Mouse (Mus musculus): ENCODE data around the gene Crx. TPM values are rescaled to one million over a fixed set of nuclear protein-coding genes. Genes with fewer than 3 reads are reported as not detected.
A peak's percentile ranks its signal among the peaks of the same experiment; 100 is the strongest.
"Not testable (repeated sequence)": the region's sequence is repeated elsewhere in the genome, so short reads cannot be mapped to it uniquely, and the experiment has no call there.

Crx gene
- not detected in 2 replicates for polyA plus RNA-seq (2015; fragmentation: Nextera tagmentation; extraction: Ambion mirVana)

- Histone ChIP-seq H3K27me3 (replicated peaks; ENCODE audit: control insufficient read depth, insufficient read depth, low read length) (no peaks in the 10 kb centered on the region), H3K36me3 (ENCODE audit: control insufficient read depth, insufficient read depth, low read length) (no peaks in the 10 kb centered on the region), H3K4me2 (ENCODE audit: low read length) (no peak within 1 kb of the TSS), H3K4me3 (ENCODE audit: low read length) (no peak within 1 kb of the TSS), H3K9ac (ENCODE audit: low read depth, low read length) (no peak within 1 kb of the TSS), H3K9me3 (ENCODE audit: control insufficient read depth, low read length) (no peaks in the 10 kb centered on the region), H3K27ac (ENCODE audit: low read depth, low read length) (no peak within 1 kb of the TSS), H3K4me1 (ENCODE audit: control insufficient read depth, insufficient read depth, low read depth, low read length) (no peaks in the 10 kb centered on the region)
- 50% methylated on average over 4 of the region's 4 CpGs for WGBS
- no peak for ATAC-seq
These were observed at the start of gene Crx for GRCm38 (mm10) chr7:15879756-15880155. Crx (minus strand) TSS chr7:15879968.

- Histone ChIP-seq H3K27ac (ENCODE audit: low read depth, low read length) (peak within 1 kb of the TSS; percentile 91), H3K9ac (ENCODE audit: low read depth, low read length) (peak within 1 kb of the TSS; percentile 61), H3K36me3 (ENCODE audit: control insufficient read depth, insufficient read depth, low read length) (peaks cover 16% of the 10 kb centered on the region), H3K27me3 (replicated peaks; ENCODE audit: control insufficient read depth, insufficient read depth, low read length) (no peaks in the 10 kb centered on the region), H3K4me1 (ENCODE audit: control insufficient read depth, insufficient read depth, low read depth, low read length) (peaks cover 20% of the 10 kb centered on the region), H3K4me3 (ENCODE audit: low read length) (peak within 1 kb of the TSS; percentile 55), H3K9me3 (ENCODE audit: control insufficient read depth, low read length) (no peaks in the 10 kb centered on the region), H3K4me2 (ENCODE audit: low read length) (peak within 1 kb of the TSS; percentile 91)
- peak; percentile 96 for ATAC-seq
- WGBS, result 0% methylated on average over 33 of the region's 33 CpGs
These were observed 42.5 kb upstream of the Crx start, which contains the start of gene Selenow for GRCm38 (mm10) chr7:15922220-15922773. Selenow (minus strand) TSS chr7:15922402.

GRCm38 (mm10) chr7:15921796-15922195, 42.0 kb upstream of the Crx start:
- H3K9me3 ChIP-seq (ENCODE audit: control insufficient read depth, low read length), result no peaks in the 10 kb centered on the region
- H3K36me3 ChIP-seq (ENCODE audit: control insufficient read depth, insufficient read depth, low read length), result peaks cover 20% of the 10 kb centered on the region
- H3K27me3 ChIP-seq (replicated peaks; ENCODE audit: control insufficient read depth, insufficient read depth, low read length), result no peaks in the 10 kb centered on the region
- peak overlapping the region; percentile 61 for H3K9ac ChIP-seq (ENCODE audit: low read depth, low read length)
- peak overlapping the region; percentile 91 for H3K27ac ChIP-seq (ENCODE audit: low read depth, low read length)
- peak overlapping the region; percentile 55 for H3K4me3 ChIP-seq (ENCODE audit: low read length)
- peak; percentile 45 for ATAC-seq
- H3K4me2 ChIP-seq (ENCODE audit: low read length), result peak overlapping the region; percentile 91
- under 1% methylated on average over 10 of the region's 10 CpGs for whole genome bisulfite sequencing
- peaks cover 20% of the 10 kb centered on the region for H3K4me1 ChIP-seq (ENCODE audit: control insufficient read depth, insufficient read depth, low read depth, low read length)

- Histone ChIP-seq H3K4me2 (ENCODE audit: low read length) (peak overlapping the region; percentile 91), H3K27me3 (replicated peaks; ENCODE audit: control insufficient read depth, insufficient read depth, low read length) (no peaks in the 10 kb centered on the region), H3K9ac (ENCODE audit: low read depth, low read length) (peak overlapping the region; percentile 61), H3K36me3 (ENCODE audit: control insufficient read depth, insufficient read depth, low read length) (peaks cover 20% of the 10 kb centered on the region), H3K9me3 (ENCODE audit: control insufficient read depth, low read length) (no peaks in the 10 kb centered on the region), H3K4me3 (ENCODE audit: low read length) (peak overlapping the region; percentile 55), H3K4me1 (ENCODE audit: control insufficient read depth, insufficient read depth, low read depth, low read length) (peaks cover 20% of the 10 kb centered on the region), H3K27ac (ENCODE audit: low read depth, low read length) (peak overlapping the region; percentile 5; the same call in 1 of the 2 replicates)
- WGBS, result 88% methylated on average over 6 of the region's 6 CpGs
- no peak for ATAC-seq
These were observed 41.0 kb upstream of the Crx start for GRCm38 (mm10) chr7:15920645-15921190.

DNA sequence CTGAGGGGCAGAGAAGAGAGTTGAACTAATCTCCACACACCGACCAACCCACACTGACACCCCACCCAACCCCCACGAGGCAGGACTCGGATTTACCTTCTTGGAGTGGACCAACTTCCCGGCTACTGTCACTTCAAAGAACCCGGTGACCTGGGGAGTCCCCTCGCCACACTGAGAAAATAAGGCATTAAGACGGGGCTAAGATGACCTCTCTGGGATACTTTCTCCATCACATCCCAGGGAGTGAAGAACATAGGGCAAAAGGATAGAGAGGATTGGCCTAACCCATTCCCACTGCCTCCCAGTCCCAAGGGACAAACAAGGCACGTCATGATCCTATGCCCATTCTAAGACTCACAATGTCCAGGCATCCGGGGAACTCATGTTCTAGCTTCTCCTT, 40.2 kb upstream of the Crx start:
- peak overlapping the region; percentile 55; the same call in 1 of the 2 replicates for H3K4me3 ChIP-seq (ENCODE audit: low read length)
- H3K4me2 ChIP-seq (ENCODE audit: low read length), result peak overlapping the region; percentile 91
- peaks cover 20% of the 10 kb centered on the region for H3K4me1 ChIP-seq (ENCODE audit: control insufficient read depth, insufficient read depth, low read depth, low read length)
- WGBS, result 95% methylated on average over 9 of the region's 9 CpGs
- peaks cover 20% of the 10 kb centered on the region for H3K36me3 ChIP-seq (ENCODE audit: control insufficient read depth, insufficient read depth, low read length)
- H3K27me3 ChIP-seq (replicated peaks; ENCODE audit: control insufficient read depth, insufficient read depth, low read length), result no peaks in the 10 kb centered on the region
- ATAC-seq, result no peak
- no peak overlapping the region for H3K27ac ChIP-seq (ENCODE audit: low read depth, low read length)
- no peak overlapping the region for H3K9ac ChIP-seq (ENCODE audit: low read depth, low read length)
- H3K9me3 ChIP-seq (ENCODE audit: control insufficient read depth, low read length), result no peaks in the 10 kb centered on the region

DNA sequence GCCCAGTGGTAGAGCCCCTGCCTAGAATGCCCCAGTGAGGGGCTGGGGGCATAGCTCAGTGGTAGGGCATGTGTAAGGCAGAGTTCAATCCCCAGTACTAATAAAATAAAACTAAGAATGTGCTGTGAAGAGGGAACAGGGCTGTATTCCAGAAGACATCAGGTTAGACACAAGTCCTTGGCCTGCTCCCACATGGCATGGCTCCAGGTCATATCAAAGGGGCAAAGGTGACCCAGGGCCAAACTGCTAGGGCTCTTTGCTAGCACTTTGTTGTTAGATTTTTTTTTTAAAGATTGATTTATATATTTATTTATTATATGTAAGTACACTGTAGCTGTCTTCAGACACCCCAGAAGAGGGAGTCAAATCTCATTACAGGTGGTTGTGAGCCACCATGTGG, 38.6 kb upstream of the Crx start:
- Histone ChIP-seq H3K4me3 (ENCODE audit: low read length) (no peak overlapping the region), H3K27me3 (replicated peaks; ENCODE audit: control insufficient read depth, insufficient read depth, low read length) (no peaks in the 10 kb centered on the region), H3K4me1 (ENCODE audit: control insufficient read depth, insufficient read depth, low read depth, low read length) (peaks cover 20% of the 10 kb centered on the region), H3K36me3 (ENCODE audit: control insufficient read depth, insufficient read depth, low read length) (peaks cover 20% of the 10 kb centered on the region), H3K27ac (ENCODE audit: low read depth, low read length) (no peak overlapping the region), H3K9me3 (ENCODE audit: control insufficient read depth, low read length) (no peaks in the 10 kb centered on the region), H3K4me2 (ENCODE audit: low read length) (no peak overlapping the region), H3K9ac (ENCODE audit: low read depth, low read length) (no peak overlapping the region)
- ATAC-seq, result no peak

DNA sequence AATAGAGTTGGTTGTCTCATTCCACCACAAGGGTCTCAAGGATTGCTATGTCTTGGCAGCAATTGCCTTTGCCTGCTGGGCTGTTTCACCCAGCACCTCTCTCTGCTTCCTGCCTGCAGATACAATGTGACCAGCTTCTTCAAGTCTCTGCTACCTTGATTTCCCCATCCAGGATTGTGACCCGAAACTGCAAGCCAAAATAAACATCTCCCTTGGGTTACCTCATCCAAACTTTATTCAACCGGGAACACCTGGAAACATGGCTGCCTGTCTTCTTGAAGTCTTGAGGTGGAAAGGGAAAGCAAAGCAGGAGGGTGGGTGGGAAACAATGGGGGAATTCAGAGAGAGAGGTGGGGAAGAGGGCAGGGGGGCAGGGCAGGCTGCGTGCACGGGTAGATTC, 37.2 kb upstream of the Crx start:
- Histone ChIP-seq H3K4me2 (ENCODE audit: low read length) (no peak overlapping the region), H3K4me3 (ENCODE audit: low read length) (no peak overlapping the region), H3K27ac (ENCODE audit: low read depth, low read length) (no peak overlapping the region), H3K4me1 (ENCODE audit: control insufficient read depth, insufficient read depth, low read depth, low read length) (peaks cover 17% of the 10 kb centered on the region), H3K36me3 (ENCODE audit: control insufficient read depth, insufficient read depth, low read length) (peaks cover 20% of the 10 kb centered on the region), H3K9me3 (ENCODE audit: control insufficient read depth, low read length) (no peaks in the 10 kb centered on the region), H3K9ac (ENCODE audit: low read depth, low read length) (no peak overlapping the region), H3K27me3 (replicated peaks; ENCODE audit: control insufficient read depth, insufficient read depth, low read length) (no peaks in the 10 kb centered on the region)
- ATAC-seq, result no peak
- WGBS, result 86% methylated on average over 4 of the region's 4 CpGs

DNA sequence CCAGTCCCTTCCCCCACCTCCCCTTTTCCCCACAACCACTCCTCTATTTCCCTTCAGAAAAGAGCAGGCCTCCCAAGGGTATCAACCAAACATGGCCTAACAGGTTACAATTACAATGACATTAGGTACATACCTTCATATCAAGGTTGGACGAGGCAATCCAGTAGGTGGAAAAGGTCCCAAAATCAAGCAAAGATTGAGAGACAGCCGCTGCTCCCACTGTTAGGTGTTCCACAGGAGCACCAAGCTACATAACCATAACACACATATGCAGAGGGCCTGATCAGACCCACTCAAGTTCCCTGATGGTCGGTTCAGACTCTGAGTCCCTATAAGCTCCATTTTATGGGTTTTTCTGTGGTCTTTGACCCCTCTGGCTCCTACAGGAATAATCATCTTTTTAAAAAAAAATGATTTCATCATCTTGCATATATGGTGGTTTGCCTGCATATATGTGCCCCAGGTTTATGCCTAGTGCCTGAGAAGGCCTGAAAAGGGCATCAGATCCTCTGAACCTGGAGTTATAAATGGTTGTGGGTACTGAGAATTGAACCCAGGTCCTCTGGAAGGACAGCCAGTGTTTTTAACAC, 36.5 kb upstream of the Crx start:
- no peaks in the 10 kb centered on the region for H3K27me3 ChIP-seq (replicated peaks; ENCODE audit: control insufficient read depth, insufficient read depth, low read length)
- H3K27ac ChIP-seq (ENCODE audit: low read depth, low read length), result no peak overlapping the region
- H3K36me3 ChIP-seq (ENCODE audit: control insufficient read depth, insufficient read depth, low read length), result peaks cover 20% of the 10 kb centered on the region
- WGBS, result 88% methylated on average over 3 of the region's 3 CpGs
- H3K4me1 ChIP-seq (ENCODE audit: control insufficient read depth, insufficient read depth, low read depth, low read length), result peaks cover 15% of the 10 kb centered on the region
- no peak for ATAC-seq
- H3K4me2 ChIP-seq (ENCODE audit: low read length), result no peak overlapping the region
- no peaks in the 10 kb centered on the region for H3K9me3 ChIP-seq (ENCODE audit: control insufficient read depth, low read length)
- H3K4me3 ChIP-seq (ENCODE audit: low read length), result no peak overlapping the region
- H3K9ac ChIP-seq (ENCODE audit: low read depth, low read length), result no peak overlapping the region

- H3K4me2 ChIP-seq (ENCODE audit: low read length); H3K4me1 ChIP-seq (ENCODE audit: control insufficient read depth, insufficient read depth, low read depth, low read length); H3K4me3 ChIP-seq (ENCODE audit: low read length); H3K27ac ChIP-seq (ENCODE audit: low read depth, low read length); ATAC-seq; H3K9ac ChIP-seq (ENCODE audit: low read depth, low read length); H3K9me3 ChIP-seq (ENCODE audit: control insufficient read depth, low read length); H3K27me3 ChIP-seq (replicated peaks; ENCODE audit: control insufficient read depth, insufficient read depth, low read length): not testable (repeated sequence)
- H3K36me3 ChIP-seq (ENCODE audit: control insufficient read depth, insufficient read depth, low read length), result peaks cover 20% of the 10 kb centered on the region
- 83% methylated on average over 4 of the region's 4 CpGs for WGBS
These were observed 35.9 kb upstream of the Crx start for GRCm38 (mm10) chr7:15915695-15916094.

All from hindbrain, embryonic 16.5 days (tissue).